Mouse (Mus musculus): ENCODE results near the gene Dab2ip. TPM values are rescaled to one million over a fixed set of nuclear protein-coding genes. Genes with fewer than 3 reads are reported as not detected.
A peak's percentile ranks its signal among the peaks of the same experiment; 100 is the strongest.

Dab2ip gene
- polyA plus RNA-seq, 1 experiment from 2014 or later, result 41.3 TPM

GRCm38 (mm10) chr2:35581501-35582340 is 23.7 kb downstream of the Dab2ip start:
- H3K27ac ChIP-seq (ENCODE audit: low read depth, low read length), result peak overlapping the region; percentile 55
- no peaks in the 10 kb centered on the region for H3K4me1 ChIP-seq (replicated peaks; ENCODE audit: control insufficient read depth, insufficient read depth, low read length)
- under 1% methylated on average over 64 of the region's 76 CpGs for WGBS
- no peaks in the 10 kb centered on the region; the same call in 1 of the 2 replicates for H3K27me3 ChIP-seq (replicated peaks; ENCODE audit: control insufficient read depth, insufficient read depth, low read length)
- H3K9ac ChIP-seq (ENCODE audit: low read depth, low read length), result peak overlapping the region; percentile 61
- H3K4me2 ChIP-seq (replicated peaks; ENCODE audit: low read depth), result peak overlapping the region; percentile 91
- H3K36me3 ChIP-seq (ENCODE audit: control insufficient read depth, insufficient read depth), result no peaks in the 10 kb centered on the region; the same call in 1 of the 2 replicates
- ATAC-seq, result peak; percentile 64
- peak overlapping the region; percentile 47 for H3K4me3 ChIP-seq (ENCODE audit: low read depth, low read length)
- peak; percentile 69 for TF ChIP-seq CTCF (IDR thresholded peaks at IDR 0.05; ENCODE audit: low read depth)
- no peaks in the 10 kb centered on the region for H3K9me3 ChIP-seq (ENCODE audit: control insufficient read depth)

DNA sequence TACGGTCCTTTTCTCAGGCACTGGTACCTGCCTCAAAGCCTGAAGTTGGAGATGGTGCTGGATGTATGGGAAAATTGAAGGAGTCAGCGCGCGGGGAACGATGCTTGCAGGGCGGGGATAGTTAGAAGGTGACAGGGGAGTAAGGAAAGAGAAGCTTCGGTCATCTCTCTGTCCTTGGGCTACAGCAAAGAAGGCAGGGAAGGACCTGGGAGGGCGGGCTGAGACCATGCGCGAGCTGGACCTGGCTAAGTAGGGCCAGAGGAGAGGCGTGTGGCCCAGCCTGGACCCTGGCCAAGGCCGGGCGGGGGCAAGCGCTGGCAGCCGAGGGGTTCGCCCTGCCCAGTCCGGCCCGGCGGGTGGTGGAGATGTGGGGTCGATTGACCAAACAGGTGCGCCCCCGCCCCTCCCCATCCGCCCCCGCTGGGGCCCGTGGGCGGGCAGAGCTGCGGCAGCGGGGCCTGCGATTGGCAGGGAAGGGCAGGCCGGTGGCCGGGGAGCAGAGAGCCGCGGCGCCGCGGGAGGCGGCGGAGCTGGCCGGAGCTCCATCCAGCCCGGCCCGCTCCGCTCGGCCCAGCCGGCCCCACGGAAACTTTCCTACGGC is 24.4 kb downstream of the Dab2ip start:
- H3K36me3 ChIP-seq (ENCODE audit: control insufficient read depth, insufficient read depth), result no peaks in the 10 kb centered on the region; the same call in 1 of the 2 replicates
- ATAC-seq, result peak; percentile 52; the same call in 1 of the 2 replicates
- peak overlapping the region; percentile 91 for H3K4me2 ChIP-seq (replicated peaks; ENCODE audit: low read depth)
- H3K4me3 ChIP-seq (ENCODE audit: low read depth, low read length), result peak overlapping the region; percentile 47
- no peaks in the 10 kb centered on the region for H3K4me1 ChIP-seq (replicated peaks; ENCODE audit: control insufficient read depth, insufficient read depth, low read length)
- no peak for TF ChIP-seq CTCF (IDR thresholded peaks at IDR 0.05; ENCODE audit: low read depth)
- H3K27me3 ChIP-seq (replicated peaks; ENCODE audit: control insufficient read depth, insufficient read depth, low read length), result no peaks in the 10 kb centered on the region; the same call in 1 of the 2 replicates
- peak overlapping the region; percentile 55; the same call in 1 of the 2 replicates for H3K27ac ChIP-seq (ENCODE audit: low read depth, low read length)
- WGBS, result under 1% methylated on average over 41 of the region's 46 CpGs
- no peaks in the 10 kb centered on the region for H3K9me3 ChIP-seq (ENCODE audit: control insufficient read depth)
- H3K9ac ChIP-seq (ENCODE audit: low read depth, low read length), result peak overlapping the region; percentile 61

GRCm38 (mm10) chr2:35583406-35583805 is 25.3 kb downstream of the Dab2ip start:
- no peak for TF ChIP-seq CTCF (IDR thresholded peaks at IDR 0.05; ENCODE audit: low read depth)
- H3K27me3 ChIP-seq (replicated peaks; ENCODE audit: control insufficient read depth, insufficient read depth, low read length), result no peaks in the 10 kb centered on the region; the same call in 1 of the 2 replicates
- no peak overlapping the region for H3K27ac ChIP-seq (ENCODE audit: low read depth, low read length)
- WGBS, result 52% methylated on average over 5 of the region's 5 CpGs
- H3K36me3 ChIP-seq (ENCODE audit: control insufficient read depth, insufficient read depth), result no peaks in the 10 kb centered on the region; the same call in 1 of the 2 replicates
- no peak for ATAC-seq
- H3K4me2 ChIP-seq (replicated peaks; ENCODE audit: low read depth), result peak overlapping the region; percentile 91; the same call in 1 of the 2 replicates
- no peaks in the 10 kb centered on the region for H3K9me3 ChIP-seq (ENCODE audit: control insufficient read depth)
- H3K4me1 ChIP-seq (replicated peaks; ENCODE audit: control insufficient read depth, insufficient read depth, low read length), result no peaks in the 10 kb centered on the region
- no peak overlapping the region for H3K9ac ChIP-seq (ENCODE audit: low read depth, low read length)
- peak overlapping the region; percentile 47; the same call in 1 of the 2 replicates for H3K4me3 ChIP-seq (ENCODE audit: low read depth, low read length)

DNA sequence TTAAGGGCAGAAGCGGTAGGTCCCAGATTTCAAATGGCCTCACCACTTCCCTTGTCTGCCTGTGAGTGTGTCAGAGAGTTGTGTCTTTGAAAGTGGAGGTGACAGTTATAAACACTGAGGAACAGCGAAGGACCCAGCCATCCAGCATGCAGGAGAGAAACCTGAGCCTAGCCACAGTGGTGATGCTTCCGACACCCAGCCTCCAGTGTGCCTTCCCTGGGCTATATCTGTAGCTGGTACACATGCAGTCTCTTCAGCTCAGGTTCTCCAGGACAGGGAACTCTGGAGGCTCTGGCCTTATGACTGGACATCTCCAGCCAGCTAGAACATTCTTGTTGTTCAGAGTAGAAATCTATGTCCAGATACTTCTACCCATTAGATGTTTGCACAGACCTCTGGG is 25.9 kb downstream of the Dab2ip start:
- Histone ChIP-seq H3K4me3 (ENCODE audit: low read depth, low read length) (no peak overlapping the region), H3K4me2 (replicated peaks; ENCODE audit: low read depth) (no peak overlapping the region), H3K4me1 (replicated peaks; ENCODE audit: control insufficient read depth, insufficient read depth, low read length) (no peaks in the 10 kb centered on the region), H3K27me3 (replicated peaks; ENCODE audit: control insufficient read depth, insufficient read depth, low read length) (no peaks in the 10 kb centered on the region; the same call in 1 of the 2 replicates), H3K9ac (ENCODE audit: low read depth, low read length) (no peak overlapping the region), H3K27ac (ENCODE audit: low read depth, low read length) (no peak overlapping the region), H3K36me3 (ENCODE audit: control insufficient read depth, insufficient read depth) (no peaks in the 10 kb centered on the region; the same call in 1 of the 2 replicates), H3K9me3 (ENCODE audit: control insufficient read depth) (no peaks in the 10 kb centered on the region)
- 90% methylated on average over 3 of the region's 3 CpGs for WGBS
- ATAC-seq, result no peak
- no peak for TF ChIP-seq CTCF (IDR thresholded peaks at IDR 0.05; ENCODE audit: low read depth)

DNA sequence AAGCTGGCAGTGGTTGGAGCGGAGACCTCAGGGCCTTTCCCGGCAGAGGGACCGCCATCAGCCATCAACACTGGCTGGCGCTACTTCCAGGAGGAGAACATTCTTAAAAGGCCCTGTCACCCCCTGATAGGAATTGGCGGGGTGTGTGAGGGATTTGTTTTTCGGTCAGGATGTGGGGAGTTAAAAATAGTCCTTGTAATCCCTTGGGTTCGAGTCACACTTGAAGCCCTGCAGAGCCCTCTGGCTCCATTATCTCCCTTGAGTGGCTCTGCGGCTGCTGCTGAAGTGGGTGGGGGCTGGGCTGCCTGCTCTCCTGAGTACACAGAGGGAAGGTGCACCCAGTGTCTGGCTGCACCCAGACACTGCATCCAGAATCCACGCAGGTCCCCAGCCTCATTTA is 30.3 kb downstream of the Dab2ip start:
- H3K4me2 ChIP-seq (replicated peaks; ENCODE audit: low read depth), result no peak overlapping the region
- H3K4me1 ChIP-seq (replicated peaks; ENCODE audit: control insufficient read depth, insufficient read depth, low read length), result no peaks in the 10 kb centered on the region
- no peak for ATAC-seq
- 53% methylated on average over 9 of the region's 9 CpGs for WGBS
- H3K27ac ChIP-seq (ENCODE audit: low read depth, low read length), result no peak overlapping the region
- no peak overlapping the region for H3K4me3 ChIP-seq (ENCODE audit: low read depth, low read length)
- no peak for TF ChIP-seq CTCF (IDR thresholded peaks at IDR 0.05; ENCODE audit: low read depth)
- H3K9me3 ChIP-seq (ENCODE audit: control insufficient read depth), result no peaks in the 10 kb centered on the region
- no peaks in the 10 kb centered on the region; the same call in 1 of the 2 replicates for H3K36me3 ChIP-seq (ENCODE audit: control insufficient read depth, insufficient read depth)
- no peak overlapping the region for H3K9ac ChIP-seq (ENCODE audit: low read depth, low read length)
- H3K27me3 ChIP-seq (replicated peaks; ENCODE audit: control insufficient read depth, insufficient read depth, low read length), result no peaks in the 10 kb centered on the region

DNA sequence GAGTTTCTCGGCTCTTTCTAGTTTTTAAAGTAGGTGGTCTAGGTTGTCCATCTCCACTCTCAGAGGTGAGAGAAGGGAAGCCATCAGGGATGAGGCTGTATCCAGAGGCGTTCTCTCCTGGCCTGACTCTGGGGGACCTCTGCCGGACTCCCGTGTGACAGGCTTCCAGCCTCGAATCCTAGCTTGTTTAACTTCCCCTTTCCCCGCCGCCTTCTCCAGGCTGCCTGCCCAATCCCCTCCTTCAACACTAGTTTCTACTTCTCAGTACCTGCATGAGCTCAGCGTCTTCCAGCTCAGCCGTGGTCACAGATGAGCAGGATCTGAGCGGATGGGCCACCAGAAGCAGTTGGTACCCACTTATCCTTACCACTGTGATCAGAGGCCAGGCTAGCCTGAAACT is 31.3 kb downstream of the Dab2ip start:
- Histone ChIP-seq H3K4me1 (replicated peaks; ENCODE audit: control insufficient read depth, insufficient read depth, low read length) (no peaks in the 10 kb centered on the region), H3K27ac (ENCODE audit: low read depth, low read length) (no peak overlapping the region), H3K9me3 (ENCODE audit: control insufficient read depth) (no peaks in the 10 kb centered on the region), H3K4me2 (replicated peaks; ENCODE audit: low read depth) (no peak overlapping the region), H3K9ac (ENCODE audit: low read depth, low read length) (no peak overlapping the region), H3K27me3 (replicated peaks; ENCODE audit: control insufficient read depth, insufficient read depth, low read length) (no peaks in the 10 kb centered on the region), H3K36me3 (ENCODE audit: control insufficient read depth, insufficient read depth) (no peaks in the 10 kb centered on the region; the same call in 1 of the 2 replicates), H3K4me3 (ENCODE audit: low read depth, low read length) (no peak overlapping the region)
- WGBS, result 76% methylated on average over 10 of the region's 10 CpGs
- TF ChIP-seq CTCF (IDR thresholded peaks at IDR 0.05; ENCODE audit: low read depth), result no peak
- ATAC-seq, result no peak
